Mouse (Mus musculus) thymus, adult 2 months (tissue): ENCODE data around the gene Otx1.

ENCODE experiments used
- CTCF ChIP-seq: fragments of 200-500 bp; IDR thresholded peaks from 2 replicates; pipeline ENCODE4 v1.5.1; 2012; ENCODE audit warnings: mild to moderate bottlenecking, control low read depth, low read length, moderate library complexity, borderline replicate concordance; ENCODE audit not compliant: control insufficient read depth, poor library complexity, insufficient read depth; ENCODE audit errors: extremely low read depth
- POLR2A ChIP-seq: fragments of 200-500 bp; IDR thresholded peaks from 2 replicates; pipeline ENCODE4 v1.6.1; 2012; ENCODE audit warnings: mild to moderate bottlenecking, low read length, control low read depth, moderate library complexity; ENCODE audit not compliant: control insufficient read depth, poor library complexity, insufficient read depth; ENCODE audit errors: extremely low read depth

- no peak for TF ChIP-seq CTCF
- no peak for TF ChIP-seq POLR2A
Measured at GRCm38 (mm10) chr11:21995534-21996324, 7.0 kb downstream of the Otx1 start.
